Mouse (Mus musculus): ENCODE measurements around the gene Gm20431.

DNA sequence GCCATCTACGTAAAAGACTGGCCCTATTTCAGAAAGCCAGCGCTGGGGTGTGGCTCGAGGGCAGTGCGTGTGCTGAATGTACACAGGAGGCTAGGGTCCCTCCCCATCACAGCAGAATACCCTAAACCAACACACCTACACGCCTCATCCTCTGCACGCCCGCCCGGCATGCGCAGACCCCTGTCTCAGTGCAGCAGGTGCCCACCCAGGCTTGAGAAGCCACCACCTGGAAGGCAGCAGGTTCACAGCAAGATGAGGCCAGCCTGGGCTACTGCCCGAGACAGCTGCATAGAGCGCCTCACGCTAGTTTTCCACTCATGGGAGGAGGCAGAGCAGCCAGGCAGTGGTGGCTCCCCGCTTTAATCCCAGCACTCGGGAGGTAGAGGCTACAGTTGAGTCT is 49.2 kb downstream of the Gm20431 start:
- TF ChIP-seq NANOG (IDR thresholded peaks at IDR 0.05; ENCODE audit: borderline replicate concordance, low read length) (no peak), CTCF (conservative IDR thresholded peaks at IDR 0.05; ENCODE audit: low read length) (no peak), POU5F1 (IDR thresholded peaks at IDR 0.05; ENCODE audit: borderline replicate concordance, low read length) (no peak)
